Mouse (Mus musculus): ENCODE data around the gene Rpl35a.
"Not testable (repeated sequence)": the region's sequence is repeated elsewhere in the genome, so short reads cannot be mapped to it uniquely, and the experiment has no call there.

Rpl35a gene

DNA sequence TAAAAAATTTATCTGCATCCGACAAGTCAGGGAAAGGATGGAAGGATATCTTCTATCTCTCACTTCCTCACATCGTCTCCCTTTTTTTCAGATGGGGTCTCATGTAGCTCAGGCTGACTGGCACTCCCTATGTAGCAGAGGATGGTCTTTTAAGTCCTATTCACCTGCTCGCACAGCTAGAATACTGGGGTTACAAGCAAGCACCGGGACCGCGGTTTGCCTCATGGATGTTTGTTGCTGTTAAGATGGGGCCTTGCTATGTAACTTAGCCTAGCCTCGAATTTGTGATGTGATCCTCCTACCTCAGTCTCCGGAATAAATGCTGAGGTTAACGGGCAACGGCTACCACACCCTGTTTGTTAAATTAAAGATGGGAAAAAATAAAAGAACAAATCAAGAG, 598 bp upstream of the Rpl35a start:
- DNase-seq (ENCODE audit: low read depth, low spot score), result no peak

DNA sequence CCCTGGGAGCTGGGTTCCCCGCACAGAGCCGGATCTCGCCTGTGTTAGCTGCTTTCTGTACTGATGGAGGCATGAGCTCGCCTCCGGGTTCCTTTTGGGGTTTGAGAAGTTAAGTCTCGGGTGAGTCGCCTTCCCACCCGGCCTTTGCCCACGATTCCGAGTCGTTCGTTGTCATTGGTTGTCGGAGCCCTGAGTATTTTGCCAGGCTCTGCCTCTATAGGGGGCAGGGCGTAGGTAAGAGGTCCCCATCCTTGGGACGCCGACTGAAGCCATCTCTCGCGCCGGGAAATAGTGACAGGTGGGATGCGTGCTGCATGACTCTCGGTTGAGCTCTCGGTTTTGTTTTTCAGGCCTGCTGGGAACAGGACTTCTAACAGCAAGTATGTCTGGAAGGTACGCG, 533 bp downstream of the Rpl35a start:
- DNase-seq (ENCODE audit: low read depth, low spot score), result peak; percentile 57

GRCm38 (mm10) chr16:33058033-33058432, 1.8 kb downstream of the Rpl35a start:
- no peak for DNase-seq (ENCODE audit: low read depth, low spot score)

GRCm38 (mm10) chr16:33058656-33059055, 2.4 kb downstream of the Rpl35a start:
- DNase-seq (ENCODE audit: low read depth, low spot score), result not testable (repeated sequence)

GRCm38 (mm10) chr16:33059471-33059870, 3.2 kb downstream of the Rpl35a start:
- no peak for DNase-seq (ENCODE audit: low read depth, low spot score)

DNA sequence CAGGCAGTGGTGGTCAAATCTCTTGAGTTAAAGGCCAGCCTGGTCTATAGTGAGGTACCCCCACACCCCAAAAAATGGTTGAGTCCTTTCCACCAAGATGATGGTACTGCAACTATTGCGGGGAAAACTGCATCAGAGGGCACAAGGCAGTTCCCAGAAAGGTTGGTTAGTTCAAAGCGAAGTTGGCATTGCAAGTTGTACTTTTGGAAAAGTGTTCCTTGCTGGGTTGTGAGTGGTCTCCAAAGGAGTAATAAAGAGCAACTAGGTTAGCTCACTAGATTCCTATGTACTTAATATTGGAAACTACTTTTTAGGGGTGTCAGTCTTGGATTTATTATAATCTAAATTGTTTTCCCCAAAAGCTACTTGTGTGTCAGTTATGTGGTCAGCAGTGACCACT, 4.7 kb downstream of the Rpl35a start:
- no peak for DNase-seq (ENCODE audit: low read depth, low spot score)

- peak; percentile 29 for DNase-seq (ENCODE audit: low read depth, low spot score)
Measured at GRCm38 (mm10) chr16:33061400-33061799, 5.1 kb downstream of the Rpl35a start.

- peak; percentile 80 for DNase-seq (ENCODE audit: low read depth, low spot score)
Measured at GRCm38 (mm10) chr16:33062024-33062681, 5.9 kb downstream of the Rpl35a start, which contains the start of gene Lmln. Lmln (plus strand) TSS chr16:33062521.

GRCm38 (mm10) chr16:33062682-33063131, 6.5 kb downstream of the Rpl35a start:
- peak; percentile 47 for DNase-seq (ENCODE audit: low read depth, low spot score)

GRCm38 (mm10) chr16:33063267-33063666, 7.0 kb downstream of the Rpl35a start:
- no peak for DNase-seq (ENCODE audit: low read depth, low spot score)

DNA sequence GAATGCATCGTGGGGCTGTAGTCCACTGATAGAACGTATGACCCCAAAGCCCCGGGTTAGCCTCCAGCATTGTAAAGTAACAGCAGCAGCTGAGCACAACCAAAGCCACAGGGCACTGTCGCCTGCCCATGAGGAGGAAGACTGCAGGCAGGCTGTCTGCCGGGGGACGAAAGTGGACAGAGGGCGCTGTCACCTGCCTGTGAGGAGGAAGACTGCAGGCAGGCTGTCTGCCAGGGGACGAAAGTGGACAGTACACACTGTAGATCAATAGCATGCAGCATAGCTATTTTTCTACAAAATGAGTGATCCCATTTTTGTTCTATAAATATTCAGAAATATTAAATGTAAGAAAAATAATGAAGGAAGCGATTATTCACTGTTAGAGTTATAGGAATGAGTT, 8.4 kb downstream of the Rpl35a start:
- DNase-seq (ENCODE audit: low read depth, low spot score), result no peak

- no peak for DNase-seq (ENCODE audit: low read depth, low spot score)
Measured at GRCm38 (mm10) chr16:33070928-33071327, 14.7 kb downstream of the Rpl35a start.

DNA sequence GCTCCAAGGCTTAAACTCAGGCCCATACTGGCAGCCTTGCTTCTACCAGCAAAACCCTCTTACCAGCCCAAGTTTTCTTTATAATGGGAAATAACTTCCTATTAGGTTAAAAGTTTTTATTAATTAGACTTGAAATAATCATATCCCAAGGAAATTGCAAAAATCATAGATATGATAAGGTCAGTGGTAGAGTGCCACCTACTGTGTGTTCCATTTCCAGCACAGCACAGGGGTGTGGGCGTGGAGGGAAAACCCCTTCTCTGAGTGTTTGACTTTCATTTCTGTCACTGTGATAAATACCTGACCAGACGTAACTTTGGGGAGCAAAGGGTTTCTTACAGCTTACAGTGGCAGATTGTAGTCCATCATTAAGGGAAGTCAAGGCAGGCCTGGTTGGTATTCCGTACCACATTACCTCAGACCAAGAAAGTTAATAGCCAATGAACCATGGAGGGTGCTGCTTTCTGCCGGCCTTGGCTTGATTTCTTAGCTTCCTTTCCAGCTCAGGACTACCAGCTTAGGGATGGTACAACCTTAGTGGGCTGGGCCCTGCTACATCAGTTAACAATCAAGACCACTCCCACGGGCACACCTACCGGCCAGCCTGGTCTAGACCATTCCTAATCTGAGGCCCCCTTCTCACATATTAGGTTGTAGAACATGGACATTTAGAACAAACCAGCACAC, 16.8 kb downstream of the Rpl35a start:
- DNase-seq (ENCODE audit: low read depth, low spot score), result no peak

DNA sequence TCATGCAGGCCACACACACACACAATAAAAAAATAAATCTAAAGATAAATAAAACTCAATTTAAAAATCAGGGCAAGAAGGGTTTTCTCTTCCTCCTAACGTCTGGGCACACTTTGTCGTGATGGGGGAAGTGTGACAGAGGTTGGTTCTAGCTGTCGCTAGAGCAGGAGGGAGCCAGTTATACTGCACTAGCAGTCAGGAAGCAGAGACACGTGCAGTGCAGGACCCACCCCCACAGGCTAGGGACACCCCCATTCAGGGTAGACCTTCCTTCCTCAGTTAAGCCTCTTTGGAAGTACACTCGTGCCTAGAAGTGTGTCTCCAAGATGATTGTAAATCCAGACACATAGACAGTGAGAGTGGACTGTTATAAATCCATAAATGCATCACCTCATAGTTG, 18.7 kb downstream of the Rpl35a start:
- no peak for DNase-seq (ENCODE audit: low read depth, low spot score)

DNA sequence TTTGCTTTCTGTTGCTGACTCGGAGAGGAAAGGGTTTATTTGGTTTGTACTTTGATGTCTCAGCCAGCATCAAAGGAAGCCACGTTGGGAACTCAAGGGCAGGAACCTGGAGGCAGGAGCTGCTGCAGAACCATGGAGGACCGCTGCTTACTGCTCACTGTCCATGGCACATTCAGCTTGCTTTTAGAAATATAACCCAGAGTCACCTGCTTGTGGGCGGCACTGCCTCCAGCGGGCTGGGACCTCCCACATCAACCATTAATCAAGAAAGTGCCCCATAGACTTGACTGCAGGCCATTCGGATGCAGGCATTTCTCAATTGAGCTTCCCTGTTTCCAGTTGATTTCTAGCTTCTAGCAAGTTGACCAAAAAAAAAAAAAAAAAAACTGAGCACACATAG, 19.8 kb downstream of the Rpl35a start:
- no peak for DNase-seq (ENCODE audit: low read depth, low spot score)

DNA sequence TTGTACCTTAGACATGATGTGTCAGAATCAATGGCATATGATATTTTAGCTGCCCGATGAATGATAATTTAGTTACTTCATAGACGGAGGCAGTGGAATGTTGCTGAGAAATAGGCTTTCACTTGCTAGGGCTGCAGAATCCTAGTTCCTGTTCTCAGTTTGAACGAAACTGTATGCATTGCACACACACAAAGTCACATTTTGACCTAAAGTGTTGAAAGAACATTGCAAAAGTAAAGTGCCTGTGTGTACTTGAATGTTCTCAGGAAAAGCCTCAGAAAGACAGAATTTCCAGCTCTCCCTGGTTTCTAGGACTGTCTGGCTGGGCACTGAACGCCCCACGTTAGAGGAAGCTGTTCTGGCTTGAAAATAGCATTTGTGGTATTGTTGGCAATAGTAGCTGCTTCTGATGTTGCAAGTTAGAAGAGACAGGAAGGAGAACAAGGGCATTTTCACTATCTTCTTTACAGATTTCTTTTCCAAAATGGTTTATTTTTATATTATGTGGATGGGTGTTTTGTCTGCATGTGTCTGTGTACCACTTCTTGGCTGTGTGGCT, 20.9 kb downstream of the Rpl35a start:
- DNase-seq (ENCODE audit: low read depth, low spot score), result no peak

GRCm38 (mm10) chr16:33080063-33080462, 23.8 kb downstream of the Rpl35a start:
- DNase-seq (ENCODE audit: low read depth, low spot score), result no peak

- no peak for DNase-seq (ENCODE audit: low read depth, low spot score)
Measured at GRCm38 (mm10) chr16:33082951-33083350, 26.7 kb downstream of the Rpl35a start.

DNA sequence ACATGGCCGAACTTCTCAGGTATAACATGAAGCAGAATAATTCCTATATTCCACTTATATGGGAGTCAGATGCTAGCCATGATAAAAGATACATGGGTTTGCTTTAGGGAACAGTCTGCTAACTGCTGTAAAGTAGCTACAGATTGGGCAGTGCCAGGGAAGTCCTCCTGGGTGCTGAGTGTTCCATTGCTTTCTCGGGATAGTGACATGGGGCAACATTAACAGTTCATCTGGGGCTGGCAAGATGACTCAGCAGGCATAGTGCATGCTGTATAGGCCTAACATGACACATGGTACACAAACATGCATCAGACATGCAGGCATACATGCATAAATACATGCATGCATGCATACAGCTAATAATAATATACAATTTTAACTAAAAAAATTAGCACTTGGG, 27.7 kb downstream of the Rpl35a start:
- no peak for DNase-seq (ENCODE audit: low read depth, low spot score)

DNA sequence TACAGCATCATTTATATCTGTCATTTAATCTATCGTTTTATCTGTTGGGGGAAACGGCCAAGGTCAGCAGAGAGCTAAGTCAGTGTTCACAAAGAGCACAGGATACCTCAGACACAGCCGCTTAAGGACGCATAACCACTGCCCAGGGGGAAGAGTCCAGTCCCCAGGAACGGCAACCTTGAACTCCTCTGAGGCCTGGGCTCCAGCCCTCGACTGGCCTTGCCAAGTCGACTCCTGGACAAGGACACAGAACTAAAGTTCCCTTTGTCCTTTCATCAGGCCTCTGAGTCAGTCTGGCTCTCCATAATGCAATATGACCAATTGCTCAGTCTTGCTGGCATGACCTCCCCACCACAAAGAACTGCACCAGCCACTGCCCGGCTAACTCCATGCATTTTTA, 29.4 kb downstream of the Rpl35a start:
- DNase-seq (ENCODE audit: low read depth, low spot score), result no peak

Measured in ES-CJ7 (cell line).